Mouse (Mus musculus) liver, embryonic 14.5 days (tissue): Measurements from ENCODE around the gene Chrm3. TPM values are rescaled to one million over a fixed set of nuclear protein-coding genes. Genes with fewer than 3 reads are reported as not detected.

Experiments used
- ATAC-seq: fragments of 200-750 bp; cut with Nextera tagmentation; 2 replicates; pipeline ENCODE4 v1.8.0; 2017; ENCODE audit warnings: moderate number of reproducible peaks, mild to moderate bottlenecking, moderate library complexity; ENCODE audit not compliant: insufficient read depth
- DNase-seq, 3 experiments: peaks; one replicate each; pipeline ENCODE4 v3.0.0-alpha.2; 2012 to 2013; ENCODE audit warnings: low read depth in 3 of 3, low spot score in 3 of 3
- H3K27ac ChIP-seq: fragments of 300-500 bp; sonication (generic); 2 replicates; pipeline ENCODE4 v1.5.1; 2014; ENCODE audit warnings: moderate library complexity, mild to moderate bottlenecking, control low read depth, inconsistent platforms
- H3K27me3 ChIP-seq: fragments of 300-500 bp; sonication (generic); 2 replicates; pipeline ENCODE4 v1.6.1; 2014; ENCODE audit warnings: mild to moderate bottlenecking, low read length, moderate library complexity; ENCODE audit not compliant: control insufficient read depth, insufficient read depth
- H3K36me3 ChIP-seq: fragments of 300-500 bp; sonication (generic); replicated peaks from 2 replicates; pipeline ENCODE4 v1.6.1; 2014; ENCODE audit warnings: low read depth; ENCODE audit not compliant: control insufficient read depth, insufficient read depth
- H3K4me1 ChIP-seq, 2 experiments: fragments of 200-500 bp in 1 of 2; fragments of 300-500 bp in 1 of 2; sonication (generic) in 1 of 2; replicated peaks; 2 replicates each; pipeline ENCODE4 v1.6.1; 2012 to 2014; ENCODE audit warnings: antibody characterized with exemption in 1 of 2, inconsistent platforms in 1 of 2, low read length in 1 of 2; ENCODE audit not compliant: control insufficient read depth in 2 of 2, insufficient read depth in 2 of 2
- H3K4me2 ChIP-seq: fragments of 300-500 bp; sonication (generic); 2 replicates; pipeline ENCODE4 v1.6.1; 2014; ENCODE audit warnings: low read depth, mild to moderate bottlenecking, control low read depth, moderate library complexity
- H3K4me3 ChIP-seq, 2 experiments: fragments of 200-500 bp in 1 of 2; fragments of 300-500 bp in 1 of 2; sonication (generic) in 1 of 2; 2 replicates each; pipeline ENCODE4 v1.5.1; 2012 to 2014; ENCODE audit warnings: low read depth in 2 of 2, low read length in 2 of 2, mild to moderate bottlenecking in 2 of 2, control low read depth in 1 of 2, inconsistent platforms in 1 of 2, moderate library complexity in 1 of 2; ENCODE audit not compliant: insufficient read depth in 1 of 2
- H3K9ac ChIP-seq: fragments of 300-500 bp; sonication (generic); replicated peaks from 2 replicates; pipeline ENCODE4 v1.6.1; 2014; ENCODE audit warnings: mild to moderate bottlenecking, control low read depth, moderate library complexity
- H3K9me3 ChIP-seq: fragments of 300-500 bp; sonication (generic); 2 replicates; pipeline ENCODE4 v1.6.1; 2016; ENCODE audit warnings: low read length, mixed read lengths; ENCODE audit not compliant: control insufficient read depth
- CTCF ChIP-seq: IDR thresholded peaks from 2 replicates; pipeline ENCODE4 v1.5.1; 2016; ENCODE audit warnings: antibody characterized with exemption, low read depth, control low read depth
- EP300 ChIP-seq: IDR thresholded peaks from 2 replicates; pipeline ENCODE4 v1.6.1; 2016; ENCODE audit warnings: antibody characterized with exemption, low read depth
- WGBS: fragments of 180-500 bp; shearing (Covaris S2); extraction: QIAGEN DNeasy Blood & Tissue Kit; methylation state at CpG from one replicate; pipeline ENCODE4 v1.1.7; 2014; ENCODE audit not compliant: insufficient replicate concordance; 5-methylcytosine and 5-hydroxymethylcytosine counted together
- polyA plus RNA-seq, 2 experiments: library from polyadenylated mRNA; depleted of rRNA in 1 of 2; stranded (reverse) in 1 of 2; unstranded in 1 of 2; fragments of >200 nt; fragmentation: Nextera tagmentation in 1 of 2; extraction: Ambion mirVana in 1 of 2; gene quantifications; 2 replicates each; pipeline versions ENCODE4 v1.2.1 to v1.2.3; 2012 to 2014

Gene Chrm3
- polyA plus RNA-seq, 2 experiments, result 0.03 TPM; not detected in 1

- no peaks in the 10 kb centered on the region for H3K27me3 ChIP-seq
- no peaks in the 10 kb centered on the region for H3K9me3 ChIP-seq
- H3K4me1 ChIP-seq, result no peaks in the 10 kb centered on the region
- H3K4me2 ChIP-seq, result no peak overlapping the region
- no peak for ATAC-seq
- no peak for DNase-seq
- no peak overlapping the region for H3K27ac ChIP-seq
- TF ChIP-seq EP300 (no peak), CTCF (no peak)
- no peaks in the 10 kb centered on the region for H3K36me3 ChIP-seq
- WGBS, result 63% methylated on average over 2 of the region's 2 CpGs
- no peak overlapping the region for H3K9ac ChIP-seq
- no peak overlapping the region for H3K4me3 ChIP-seq
Measured at GRCm38 (mm10) chr13:9973742-9974321, 386.8 kb downstream of the Chrm3 start.

- no peak overlapping the region for H3K4me3 ChIP-seq
Measured at GRCm38 (mm10) chr13:9971845-9972244, 388.8 kb downstream of the Chrm3 start.

GRCm38 (mm10) chr13:9952619-9953018 is 408.0 kb downstream of the Chrm3 start:
- DNase-seq (no peak), ATAC-seq (no peak)
- TF ChIP-seq EP300, result no peak
- no peak for TF ChIP-seq CTCF
- H3K27ac ChIP-seq, result no peak overlapping the region
- no peak overlapping the region for H3K4me2 ChIP-seq
- H3K9ac ChIP-seq, result no peak overlapping the region
- H3K9me3 ChIP-seq, result no peaks in the 10 kb centered on the region
- no peak overlapping the region for H3K4me3 ChIP-seq
- no peaks in the 10 kb centered on the region for H3K36me3 ChIP-seq
- H3K27me3 ChIP-seq, result no peaks in the 10 kb centered on the region
- H3K4me1 ChIP-seq, result no peaks in the 10 kb centered on the region

More at GRCm38 (mm10) chr13:9971845-9972244, 388.8 kb downstream of the Chrm3 start:
- ATAC-seq (no peak), DNase-seq (no peak)
- Histone ChIP-seq H3K9ac (no peak overlapping the region), H3K4me1 (no peaks in the 10 kb centered on the region), H3K27ac (no peak overlapping the region), H3K36me3 (no peaks in the 10 kb centered on the region), H3K9me3 (no peaks in the 10 kb centered on the region), H3K4me2 (no peak overlapping the region), H3K27me3 (no peaks in the 10 kb centered on the region)
- TF ChIP-seq EP300 (no peak), CTCF (no peak)
- WGBS, result 47% methylated on average over 4 of the region's 4 CpGs

GRCm38 (mm10) chr13:9951376-9951775 is 409.3 kb downstream of the Chrm3 start:
- Histone ChIP-seq H3K9ac (no peak overlapping the region), H3K4me2 (no peak overlapping the region), H3K27ac (no peak overlapping the region), H3K9me3 (no peaks in the 10 kb centered on the region), H3K27me3 (no peaks in the 10 kb centered on the region), H3K4me1 (no peaks in the 10 kb centered on the region), H3K4me3 (no peak overlapping the region), H3K36me3 (no peaks in the 10 kb centered on the region)
- WGBS, result 65% methylated on average over 1 of the region's 1 CpGs
- no peak for DNase-seq
- ATAC-seq, result no peak
- TF ChIP-seq EP300 (no peak), CTCF (no peak)

- DNase-seq (no peak), ATAC-seq (no peak)
- Histone ChIP-seq H3K4me3 (no peak overlapping the region), H3K36me3 (no peaks in the 10 kb centered on the region), H3K4me1 (no peaks in the 10 kb centered on the region), H3K9ac (no peak overlapping the region), H3K4me2 (no peak overlapping the region), H3K9me3 (no peaks in the 10 kb centered on the region), H3K27me3 (no peaks in the 10 kb centered on the region), H3K27ac (no peak overlapping the region)
- WGBS, result 77% methylated on average over 4 of the region's 4 CpGs
- no peak for TF ChIP-seq CTCF
- no peak for TF ChIP-seq EP300
Measured at GRCm38 (mm10) chr13:9949091-9949490, 411.6 kb downstream of the Chrm3 start.
